16 mouse cellular contexts compared by ENCODE assay signal in the genomic region with DNA sequence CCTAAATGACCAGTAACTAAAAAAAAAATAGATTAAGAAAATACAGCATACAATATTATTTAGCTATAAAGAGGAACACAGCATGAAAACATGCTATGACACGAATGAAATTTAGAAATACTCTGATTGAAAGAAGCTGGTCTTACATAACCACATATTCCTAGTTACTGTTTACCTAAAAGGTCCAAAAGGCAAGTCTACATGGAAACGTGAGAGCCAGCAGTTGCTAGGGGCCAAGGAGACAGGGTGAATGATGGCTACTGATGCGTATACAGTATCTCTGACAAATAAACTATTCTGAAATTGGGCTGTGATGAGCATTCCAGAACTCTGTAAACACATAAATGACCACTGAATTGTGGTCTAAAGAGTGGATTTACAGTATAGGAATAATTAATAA.
"Had no signal": no experiment of that assay in that cellular context is flagged by ENCODE, and none has a peak within 500 bp of the region (broad histone marks: within the 10 kb centered on the region; RNA-seq: fewer than 3 reads in every experiment).

No protein-coding gene starts in this region.

- ATAC-seq: hindbrain, embryonic 16.5 days; intestine, embryonic 15.5 days had no signal

- H3K36me3 ChIP-seq: hindbrain, embryonic 13.5 days; intestine, embryonic 15.5 days had no signal

- H3K4me2 ChIP-seq: hindbrain, embryonic 13.5 days; intestine, embryonic 15.5 days; midbrain, embryonic 11.5 days had no signal

- H3K4me3 ChIP-seq: hindbrain, embryonic 13.5 days; intestine, embryonic 15.5 days; layer of hippocampus, adult 2 months; left cerebral cortex, adult 2 months had no signal

- H3K27me3 ChIP-seq: hindbrain, embryonic 13.5 days; intestine, embryonic 15.5 days had no signal

- DNase-seq: layer of hippocampus, adult 9-11 months; layer of hippocampus, postnatal 36 days; lung, adult 2 months; lung, postnatal 14 days; lung, postnatal 4 days; midbrain, embryonic 14.5 days; thymus, adult 2 months; thymus, postnatal 14 days; thymus, postnatal 4 days had no signal

- H3K27ac ChIP-seq: hindbrain, embryonic 13.5 days; intestine, embryonic 15.5 days; layer of hippocampus, adult 2 months; left cerebral cortex, adult 2 months; liver, embryonic 14.5 days had no signal

- H3K4me1 ChIP-seq: hindbrain, embryonic 13.5 days; intestine, embryonic 15.5 days had no signal

- H3K9me3 ChIP-seq: intestine, embryonic 15.5 days had no signal

- H3K9ac ChIP-seq: hindbrain, embryonic 13.5 days; intestine, embryonic 15.5 days; liver, embryonic 14.5 days had no signal
